Mouse (Mus musculus): ENCODE results near the gene Eml6.

DNA sequence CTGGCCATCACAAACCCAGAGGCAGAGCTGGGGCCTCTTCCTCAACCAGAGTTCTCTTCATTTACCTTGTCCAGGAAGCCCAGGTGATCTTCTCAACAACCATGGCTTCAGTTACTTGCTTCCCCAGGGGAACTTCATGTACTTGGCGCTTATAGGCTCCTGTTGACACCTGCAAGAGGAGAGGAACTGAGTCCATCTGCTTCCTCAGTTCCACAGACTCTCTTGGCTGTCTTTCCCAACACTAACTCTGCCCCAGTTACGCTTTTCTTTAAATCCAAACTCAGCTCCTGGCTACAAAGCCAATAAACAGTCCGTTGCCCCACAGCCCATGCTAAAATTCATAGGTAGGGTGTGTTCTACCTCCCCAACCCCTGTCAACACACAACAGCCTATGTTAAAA, 278.5 kb downstream of the Eml6 start:
- no peak for TF ChIP-seq CTCF (IDR thresholded peaks at IDR 0.05; ENCODE audit: low read depth)
- TF ChIP-seq EP300 (IDR thresholded peaks at IDR 0.05; ENCODE audit: low read depth) = no peak
